Mouse (Mus musculus): ENCODE measurements around the gene Defb26.

Defb26 gene

DNA sequence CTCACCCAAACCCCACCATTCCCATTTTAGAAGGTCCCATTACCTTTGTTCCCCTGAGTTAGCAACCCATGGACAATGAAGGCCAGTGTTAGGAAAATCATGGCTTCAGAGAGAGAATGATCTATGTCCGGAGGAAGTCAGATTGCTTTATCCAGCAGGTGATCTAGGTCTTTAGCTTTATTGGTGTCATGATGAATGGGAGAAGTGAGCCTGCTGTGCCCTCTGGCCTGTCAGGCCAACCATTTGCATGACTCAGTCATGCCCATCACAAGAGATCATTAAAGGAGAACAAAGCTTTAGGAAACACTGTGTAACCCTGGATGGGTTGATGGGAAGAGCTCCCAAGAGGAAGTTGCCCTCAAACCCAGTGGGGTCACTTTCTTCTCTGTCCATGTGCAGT lies at the start of gene Defb26:
Gene Defb26 (minus strand): TSS at position 101 of the 400 bp plus-strand sequence.
- no peak for DNase-seq

DNA sequence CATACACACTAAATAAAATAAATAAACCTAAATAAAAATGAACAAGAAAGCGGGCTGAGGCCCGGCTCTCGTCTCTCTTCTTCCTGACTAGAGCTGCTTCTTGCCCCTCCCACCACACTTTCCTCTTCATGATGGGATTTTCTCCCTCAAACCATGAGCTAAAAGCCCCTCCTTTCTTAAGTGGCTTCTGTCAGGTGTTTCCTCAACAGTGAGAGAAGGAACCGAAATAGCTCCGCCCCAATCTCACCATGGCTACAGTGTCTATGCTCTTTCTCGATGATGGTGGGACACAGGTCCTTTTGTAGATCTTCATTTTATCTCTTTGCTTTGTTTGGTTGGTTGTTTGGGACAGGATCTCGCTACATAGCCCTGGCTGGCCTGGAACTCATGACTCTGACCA lies 45.2 kb upstream of the Defb26 start:
- DNase-seq, result no peak

DNA sequence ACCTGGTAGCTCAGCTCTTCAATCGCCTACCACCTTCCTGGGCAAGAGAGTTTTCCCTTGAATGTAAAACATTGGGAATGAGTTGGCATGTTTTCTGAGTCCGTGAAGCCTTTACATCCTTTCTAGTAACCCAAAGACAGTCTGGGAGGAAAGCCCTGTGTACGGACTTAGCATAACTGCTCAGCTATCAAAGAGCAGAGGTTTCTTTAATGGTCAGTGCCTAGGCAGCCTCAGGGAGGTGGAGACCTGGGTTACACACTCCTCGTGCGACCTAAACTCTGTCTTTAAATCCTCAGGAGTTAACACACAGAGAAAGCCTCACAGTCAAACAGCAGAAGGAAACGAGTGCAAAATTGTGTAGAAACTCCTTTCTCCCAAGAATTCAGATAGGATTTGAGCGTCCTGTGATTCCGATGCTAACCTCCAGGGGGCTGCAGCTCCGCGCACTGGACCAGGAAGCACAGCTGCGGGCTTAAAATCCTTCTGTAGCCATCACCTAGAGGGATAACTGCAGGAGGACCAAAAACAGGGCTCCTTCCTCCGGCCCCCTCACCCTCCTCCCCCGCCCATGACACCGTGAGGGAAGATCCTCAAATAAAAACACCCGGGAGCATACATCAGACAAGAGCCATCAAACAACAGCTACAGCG lies 42.4 kb upstream of the Defb26 start:
- peak; percentile 78 for DNase-seq

DNA sequence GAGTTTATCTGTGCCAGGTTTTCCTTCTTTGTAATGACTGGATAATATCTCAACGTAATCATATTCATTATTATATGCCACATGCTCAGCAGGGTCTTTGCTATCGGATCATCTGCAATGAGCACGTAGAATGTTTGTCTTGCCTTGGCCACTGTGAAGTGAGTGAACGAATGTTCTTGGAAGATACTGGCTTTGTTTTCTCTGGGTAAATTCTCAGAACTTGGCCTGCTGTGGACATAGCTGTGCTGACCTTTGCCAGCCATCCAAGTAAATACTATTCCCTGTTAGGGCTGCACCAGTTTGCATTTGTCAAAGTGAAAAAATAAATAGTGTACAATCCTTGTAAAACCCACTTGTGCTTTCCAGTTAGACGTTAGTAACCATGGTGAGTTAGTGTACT lies 36.6 kb upstream of the Defb26 start:
- DNase-seq, result no peak

DNA sequence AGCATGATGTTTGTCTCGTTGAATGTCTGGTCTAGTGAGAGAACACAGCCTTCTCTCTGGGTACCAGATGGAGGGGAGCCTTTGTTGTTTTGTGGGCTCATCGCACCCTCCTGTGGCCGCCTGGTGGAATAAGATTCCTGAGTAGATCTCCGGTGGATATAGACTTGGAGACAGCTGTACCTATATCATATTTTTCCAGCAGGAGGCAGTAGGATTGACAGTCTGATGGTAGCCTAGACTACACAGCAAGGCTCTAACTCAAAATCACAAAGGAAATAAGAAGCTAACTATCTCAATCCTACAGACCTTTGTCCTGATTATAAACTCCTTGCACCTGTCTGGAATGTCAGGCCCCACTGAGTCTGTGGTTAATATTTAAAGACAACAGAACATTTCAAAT lies 33.2 kb upstream of the Defb26 start:
- DNase-seq, result peak; percentile 58

DNA sequence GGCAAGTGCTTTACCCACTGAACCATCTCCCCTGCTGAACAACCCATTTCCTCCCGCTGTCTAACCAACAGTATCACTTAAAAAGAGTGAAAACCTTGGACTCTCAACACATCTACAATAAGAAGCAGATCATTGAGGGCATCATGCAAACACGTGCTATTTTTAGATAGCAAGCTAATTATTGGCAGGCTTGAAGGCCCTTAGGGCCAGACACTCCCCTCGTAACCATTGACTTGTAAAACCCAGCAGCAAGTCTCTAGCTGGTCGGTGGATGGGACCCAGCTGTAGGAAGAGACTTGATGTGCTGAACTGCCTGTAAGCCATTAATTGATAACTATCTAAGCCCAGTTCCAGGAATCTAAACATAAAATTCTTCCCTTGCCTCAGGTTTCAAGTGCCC lies 32.0 kb upstream of the Defb26 start:
- peak; percentile 43 for DNase-seq

DNA sequence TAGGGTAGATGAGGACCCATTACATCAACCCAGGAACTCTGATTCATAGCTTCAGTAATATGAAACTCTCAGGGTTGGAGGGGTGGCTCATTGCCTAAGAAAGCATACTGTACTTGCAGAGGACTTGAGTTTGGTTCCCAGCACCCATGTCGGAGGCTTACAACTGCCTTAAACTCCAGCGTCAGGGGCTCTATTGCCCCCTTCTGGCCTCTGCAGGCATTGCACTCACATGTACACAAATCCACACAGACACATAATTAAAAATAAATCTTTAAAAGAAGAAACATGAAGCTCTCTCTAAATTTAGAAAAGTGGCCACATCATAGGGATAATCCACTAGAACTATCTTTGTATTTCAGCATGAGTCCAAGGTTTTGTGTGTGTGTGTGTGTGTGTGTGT lies 31.4 kb upstream of the Defb26 start:
- DNase-seq, result no peak

DNA sequence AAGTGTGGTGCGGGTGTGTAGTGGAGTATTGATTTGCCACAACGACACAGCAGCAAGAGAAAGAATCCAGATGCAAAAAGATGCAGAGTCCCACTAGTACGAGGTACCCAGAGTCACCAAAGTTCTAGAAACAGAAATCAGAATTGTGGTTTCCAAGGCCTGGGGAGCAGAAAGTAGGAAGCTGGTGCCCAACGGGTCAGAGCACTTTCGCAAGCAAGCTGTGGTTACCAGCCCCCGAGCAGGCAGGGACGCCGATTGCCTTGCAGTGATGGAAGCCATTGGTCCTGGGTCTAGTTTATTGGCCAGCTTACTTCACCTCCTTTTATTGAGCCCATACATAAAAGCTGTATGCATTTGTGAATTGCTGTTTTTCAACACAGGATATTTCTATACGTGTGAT lies 30.5 kb upstream of the Defb26 start:
- no peak for DNase-seq

DNA sequence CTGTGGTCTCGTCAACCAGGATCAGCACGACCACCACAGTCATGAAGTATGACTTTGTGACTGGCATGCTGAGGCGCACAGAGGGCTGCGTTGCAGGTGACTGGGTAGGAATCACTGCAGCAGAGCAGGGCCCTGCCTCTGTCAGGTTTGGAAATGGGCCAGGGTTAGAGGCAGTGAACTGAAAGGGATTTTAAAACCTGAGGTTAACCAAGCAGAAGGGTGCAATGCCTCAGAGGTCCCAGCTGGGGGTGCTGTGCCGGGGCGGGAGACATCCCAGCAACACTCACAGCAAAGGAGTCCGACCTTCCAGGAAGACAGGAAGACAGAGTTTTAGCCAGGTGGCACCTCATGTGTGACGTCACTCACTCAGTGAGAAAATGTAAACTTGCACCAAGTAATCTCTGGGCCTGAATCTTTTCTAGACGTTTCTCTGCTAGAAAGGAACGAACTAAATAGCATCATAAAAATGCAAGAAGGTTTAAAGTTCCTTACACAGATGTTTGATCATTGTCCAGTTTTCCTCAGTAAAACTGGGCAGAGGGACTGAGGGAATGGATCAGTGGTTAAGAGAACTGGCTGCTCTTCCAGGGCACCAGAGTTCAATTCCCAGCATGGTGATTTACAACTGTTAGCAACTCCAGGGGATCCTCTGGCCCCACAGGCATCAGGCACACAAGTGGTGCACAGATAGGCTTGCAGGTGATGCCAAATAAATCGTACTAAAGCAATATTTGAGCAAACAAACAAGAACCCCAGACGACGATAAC lies 28.6 kb upstream of the Defb26 start, which contains the start of gene Defb29:
Gene Defb29 (minus strand): TSS at position 155 of the 767 bp plus-strand sequence.
- DNase-seq, result peak; percentile 63

DNA sequence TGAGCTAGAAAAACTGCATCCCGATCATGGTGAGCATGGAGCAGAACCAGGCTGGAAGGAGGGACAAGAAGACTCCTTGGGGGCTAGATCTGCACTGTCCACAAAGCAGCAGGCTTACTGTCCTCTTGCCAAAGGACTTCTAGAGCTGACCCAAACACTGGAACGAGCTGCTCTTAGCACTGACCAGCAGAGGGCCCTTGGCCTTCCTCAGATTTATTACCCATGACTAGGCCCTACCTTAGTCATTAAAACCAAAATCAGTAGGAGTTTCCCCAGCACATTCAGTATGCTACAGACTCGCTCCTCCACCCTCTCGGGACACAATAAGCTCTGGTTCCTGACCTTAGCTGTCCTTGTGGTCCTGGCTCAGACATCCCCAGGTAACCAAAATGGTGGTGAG lies 6.5 kb upstream of the Defb26 start, which contains the start of gene Defb28:
Gene Defb28 (plus strand): TSS at position 275 of the 400 bp plus-strand sequence.
- no peak for DNase-seq

DNA sequence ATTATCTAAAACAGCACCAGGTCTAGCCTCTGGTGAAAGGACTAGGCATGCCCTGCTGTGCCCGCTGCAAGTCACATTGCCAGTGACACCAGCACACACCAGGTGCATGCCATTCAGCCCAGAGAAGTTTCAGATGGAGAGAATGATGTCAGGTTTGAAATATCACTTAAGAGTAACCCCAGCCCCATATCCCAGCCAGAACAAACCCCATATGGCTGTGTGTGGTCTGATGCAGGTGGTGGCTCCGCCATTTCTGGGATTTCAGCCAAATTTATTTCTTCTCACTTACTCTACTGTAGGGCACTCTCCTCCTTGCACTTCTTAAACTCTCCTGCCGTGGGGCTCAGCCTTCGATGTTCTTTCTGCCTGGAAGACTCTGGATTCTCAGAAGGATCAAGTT lies 4.6 kb upstream of the Defb26 start:
- no peak for DNase-seq

DNA sequence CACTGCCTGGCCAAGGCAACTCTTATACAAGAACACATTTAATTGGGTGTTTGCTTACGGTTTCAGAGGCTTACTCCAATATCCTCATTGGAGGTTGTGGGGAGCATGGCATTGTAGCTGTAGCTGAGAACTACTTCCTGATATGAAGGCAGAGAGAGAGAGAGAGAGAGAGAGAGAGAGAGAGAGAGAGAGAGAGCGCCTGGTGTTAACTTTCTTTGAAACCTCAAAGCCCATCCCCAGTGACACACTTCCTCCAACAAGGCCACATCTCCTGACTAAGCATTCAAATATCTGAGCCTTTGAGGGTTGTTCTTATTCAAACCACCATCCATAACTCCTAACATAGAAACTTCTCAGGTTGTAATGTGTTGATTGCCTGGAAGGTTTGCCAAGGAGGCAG lies 7.5 kb downstream of the Defb26 start:
- no peak for DNase-seq

DNA sequence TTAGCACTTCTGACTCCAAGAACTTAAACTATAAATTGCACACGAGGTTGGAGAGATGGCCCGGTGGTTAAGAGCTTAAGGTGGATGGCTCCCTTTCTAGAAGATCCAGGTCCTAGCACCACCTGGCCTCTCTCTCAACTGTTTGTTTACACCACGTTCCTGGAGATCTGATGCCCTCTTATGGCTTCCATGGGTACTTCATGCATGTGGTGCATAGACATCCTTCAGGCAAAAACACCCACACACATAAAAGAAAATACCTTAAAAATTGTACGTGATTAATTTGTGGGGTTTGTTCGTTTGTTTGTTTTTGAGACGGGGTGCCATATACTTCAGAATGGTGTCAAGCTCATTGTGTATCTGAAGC lies 10.6 kb downstream of the Defb26 start:
- no peak for DNase-seq

DNA sequence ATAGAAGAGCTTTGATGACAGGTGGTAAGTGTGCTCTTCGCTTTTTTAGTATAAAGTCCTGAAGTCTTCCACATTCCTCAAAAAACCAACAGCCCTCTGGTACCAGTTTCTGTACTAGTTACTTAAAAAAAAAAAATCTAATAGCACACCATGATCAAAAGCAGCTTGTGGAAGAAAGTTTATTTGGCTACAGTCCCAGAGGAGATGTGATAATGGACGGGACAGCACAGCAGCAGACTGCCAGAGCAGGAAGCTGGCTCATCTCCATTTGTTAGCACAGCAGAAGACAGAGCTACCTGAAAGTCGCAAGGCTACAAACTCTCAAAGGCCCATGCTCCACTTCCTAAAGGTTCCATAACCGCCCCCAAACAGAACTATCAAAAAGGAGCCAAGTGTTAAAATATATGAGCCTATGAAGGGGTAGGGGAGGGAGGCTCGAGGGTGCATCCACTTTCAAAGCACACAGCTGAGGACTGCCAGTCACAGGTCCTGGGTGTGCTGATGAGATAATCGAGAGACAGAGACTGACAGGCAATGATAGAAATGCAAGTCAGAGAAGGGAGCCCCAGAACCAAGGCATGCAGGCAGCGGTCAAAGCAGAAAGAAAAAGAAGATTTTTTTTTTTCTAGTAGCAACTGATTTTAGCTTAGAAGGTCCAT lies 11.2 kb downstream of the Defb26 start:
- no peak for DNase-seq

DNA sequence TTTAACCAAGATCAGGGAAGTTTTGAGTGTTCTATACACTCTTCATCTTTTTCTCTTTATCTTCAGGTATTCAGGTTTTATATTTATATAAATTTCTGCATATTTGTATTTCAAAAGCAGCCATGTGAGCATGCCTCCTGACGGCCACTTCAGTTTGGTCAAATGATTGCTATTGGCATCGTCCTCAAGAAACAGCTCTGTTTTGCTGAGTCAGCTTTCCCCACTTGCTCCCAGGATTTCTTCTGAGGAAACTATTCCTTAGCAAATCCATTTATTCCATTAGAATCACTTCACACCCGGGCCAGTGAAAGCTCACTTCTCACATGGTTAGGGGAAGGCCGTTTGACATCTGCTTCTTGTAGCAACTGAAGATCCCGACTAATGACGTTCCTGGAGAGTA lies 13.5 kb downstream of the Defb26 start:
- DNase-seq, result no peak

DNA sequence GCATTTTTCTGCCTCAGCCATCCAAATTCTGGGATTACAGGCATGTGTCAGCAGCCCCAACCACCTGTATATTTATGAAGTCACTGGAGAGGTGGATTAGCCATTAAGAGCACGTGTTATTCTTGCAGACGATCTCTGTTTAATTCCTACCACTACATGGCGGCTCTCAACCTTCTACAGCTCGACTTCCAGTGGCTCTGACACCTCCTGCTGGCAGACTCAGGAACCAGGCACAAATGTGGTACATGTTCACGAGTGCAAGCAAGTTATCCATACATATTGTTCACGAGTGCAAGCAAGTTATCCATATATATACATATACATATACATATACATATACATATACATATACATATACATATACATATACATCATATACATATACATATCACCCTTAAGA lies 18.3 kb downstream of the Defb26 start:
- DNase-seq, result no peak

DNA sequence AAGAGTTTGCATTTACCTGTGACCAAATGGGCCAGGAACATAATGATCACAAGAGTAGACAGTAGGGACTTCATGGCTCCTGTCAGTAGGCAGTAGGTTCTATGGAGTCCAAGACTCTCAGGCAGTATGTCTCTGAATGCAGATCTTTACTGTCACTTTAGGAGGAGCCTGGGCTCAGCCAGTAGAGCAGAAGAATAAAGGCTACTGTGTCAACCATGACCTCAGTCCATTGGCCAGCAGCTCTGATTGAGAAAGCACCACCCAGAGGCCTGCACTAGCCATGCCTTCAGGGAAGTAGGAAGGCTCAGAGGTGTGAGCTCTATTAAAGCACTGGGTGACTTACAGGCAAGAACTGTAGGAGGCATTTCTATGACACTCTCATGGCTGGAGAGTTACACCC lies 21.5 kb downstream of the Defb26 start, which contains the start of gene Defb22:
Gene Defb22 (minus strand): TSS at position 101 of the 400 bp plus-strand sequence.
- DNase-seq, result no peak

DNA sequence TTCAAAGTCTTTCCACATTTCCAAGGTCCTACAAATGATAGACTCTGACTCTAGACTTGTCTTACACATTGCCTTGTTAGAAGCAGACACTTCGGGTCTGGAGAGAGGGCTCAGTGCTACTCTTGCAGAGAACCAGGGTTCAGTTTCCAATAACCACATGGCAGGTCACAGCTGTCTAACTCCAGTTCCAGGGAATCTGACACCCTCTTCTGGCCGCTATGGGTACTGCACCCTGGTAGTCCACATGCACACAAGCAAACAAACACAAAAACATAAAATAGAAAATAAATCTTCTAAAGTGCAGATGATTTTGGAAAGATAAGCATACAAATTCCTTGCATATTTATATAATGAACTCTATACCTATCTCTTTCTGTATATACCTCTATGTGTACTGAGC lies 24.5 kb downstream of the Defb26 start:
- DNase-seq, result no peak

DNA sequence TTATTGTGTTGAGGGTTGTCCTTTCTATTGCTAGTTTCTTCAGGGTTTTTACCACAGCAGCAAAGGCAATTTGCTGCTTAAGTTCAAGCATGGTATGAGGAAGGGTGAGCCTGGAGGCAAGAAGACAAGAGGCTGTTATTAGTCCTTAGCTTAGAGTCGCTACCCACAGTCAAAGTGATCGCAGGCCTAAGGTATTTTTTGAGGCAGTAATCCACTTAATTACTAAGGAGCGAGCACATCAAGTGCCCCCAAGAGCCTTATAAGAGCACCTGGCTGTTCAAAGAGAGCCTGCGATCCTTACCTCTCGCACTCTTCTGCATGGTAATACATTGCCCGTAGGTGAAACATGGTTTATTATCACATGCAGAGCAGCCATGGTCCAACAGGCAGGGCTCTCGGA lies 29.8 kb downstream of the Defb26 start:
- no peak for DNase-seq

DNA sequence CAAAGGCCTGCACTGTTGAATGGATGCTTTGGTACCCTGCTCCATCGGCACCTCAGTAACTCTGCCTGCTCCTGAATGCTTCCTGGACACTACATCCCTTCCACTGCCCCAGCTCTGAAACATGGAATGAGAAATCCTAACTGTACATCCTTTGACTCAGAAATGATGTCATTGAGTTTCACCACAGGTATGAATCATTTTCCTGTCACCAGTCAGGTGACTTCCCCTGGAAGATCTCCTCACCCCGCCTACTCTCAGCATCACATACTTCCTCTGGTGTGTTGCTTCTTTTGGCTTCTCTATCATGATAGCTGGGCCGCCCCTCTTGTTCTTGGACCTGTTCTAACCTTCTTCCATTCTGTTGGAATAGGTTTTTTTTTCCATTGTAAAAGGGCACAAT lies 30.6 kb downstream of the Defb26 start:
- no peak for DNase-seq

DNA sequence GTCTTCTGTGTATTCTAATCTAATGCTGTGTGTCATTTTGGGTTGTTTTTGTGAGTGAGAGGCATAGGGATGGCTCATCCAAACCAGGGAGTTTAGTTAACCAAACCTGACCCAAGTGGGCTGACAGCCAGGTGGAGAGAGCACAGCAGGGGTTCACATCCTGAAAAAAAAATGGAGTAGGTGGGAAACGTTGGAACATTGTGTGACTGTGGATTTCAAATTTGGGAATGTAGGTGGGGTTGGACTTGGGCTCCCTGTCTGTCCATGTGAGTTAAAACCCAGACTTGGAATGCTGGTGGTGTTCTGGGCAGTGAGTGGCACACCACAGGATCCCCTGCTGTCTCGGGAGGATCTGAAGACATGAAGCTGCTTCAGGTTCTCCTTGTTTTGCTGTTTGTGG lies 34.7 kb downstream of the Defb26 start, which contains the start of gene Defb20:
Gene Defb20 (plus strand): TSS at position 301 of the 400 bp plus-strand sequence.
- no peak for DNase-seq

DNA sequence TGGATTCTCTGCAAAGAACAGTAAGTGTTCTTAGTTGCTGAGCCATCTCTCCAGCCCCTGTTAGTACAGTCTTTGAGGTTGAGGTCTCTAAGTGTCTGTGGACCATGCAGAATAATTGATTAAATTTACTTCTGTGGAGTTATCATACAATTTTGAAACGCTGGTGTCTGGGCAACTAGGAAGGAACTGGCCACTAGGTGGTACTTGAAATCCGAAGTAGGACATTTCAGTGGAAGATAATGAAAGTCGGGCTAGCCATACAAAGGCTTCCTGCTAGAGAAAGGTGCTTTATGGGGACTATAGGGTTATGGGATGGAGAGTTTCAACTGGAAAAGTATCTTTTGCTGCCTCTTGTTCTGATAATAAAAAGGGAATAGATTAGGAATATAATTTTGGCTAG lies 39.1 kb downstream of the Defb26 start:
- no peak for DNase-seq

DNA sequence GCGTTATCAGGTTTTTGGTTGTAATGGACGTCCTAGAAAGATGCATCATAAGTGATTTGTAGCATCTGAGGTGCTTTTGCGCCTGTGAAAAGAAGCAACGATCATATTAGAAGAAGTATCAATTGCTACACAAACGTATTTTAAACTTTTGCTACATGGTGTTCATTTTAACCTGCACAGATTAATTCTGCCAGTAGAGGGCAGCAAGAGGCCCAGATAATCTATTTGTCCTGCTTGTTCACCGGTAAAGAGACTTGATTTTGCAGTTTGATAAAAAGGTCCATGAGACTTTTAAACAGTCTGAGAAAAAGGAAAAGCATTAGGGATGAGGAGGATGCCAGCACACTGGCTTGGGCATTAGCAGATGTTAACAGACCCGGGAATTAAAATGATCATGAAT lies 40.5 kb downstream of the Defb26 start:
- peak; percentile 45 for DNase-seq

DNA sequence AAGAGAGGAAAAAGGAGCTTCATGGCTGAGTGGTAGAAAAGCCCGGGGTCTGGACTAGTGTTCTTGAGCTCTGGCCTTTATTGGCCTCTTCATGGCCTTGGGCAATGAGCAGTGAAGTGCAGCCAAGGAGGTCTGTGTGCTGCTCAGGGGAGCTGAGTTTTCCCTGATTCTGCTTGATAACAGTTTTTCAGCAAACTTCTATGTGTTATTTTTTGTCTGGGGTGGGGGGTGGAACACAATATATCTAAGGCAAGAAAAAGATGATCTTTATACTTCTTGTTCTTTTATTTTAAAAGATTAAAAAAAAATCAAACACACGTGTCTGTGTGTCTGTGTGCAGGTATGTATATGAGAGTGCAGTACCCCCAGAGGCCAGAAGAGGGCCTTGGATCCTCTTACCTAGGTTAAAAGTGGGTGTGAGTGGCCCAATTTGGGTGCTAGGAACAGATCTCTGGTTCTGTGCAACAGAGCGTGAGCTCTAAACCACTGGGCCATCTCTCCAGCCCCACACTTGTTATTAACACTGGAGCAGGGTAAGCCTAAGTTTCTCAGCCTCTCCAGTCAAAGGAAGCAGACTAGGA lies 46.8 kb downstream of the Defb26 start, which contains the start of gene Defb23:
Gene Defb23 (minus strand): TSS at position 51 of the 581 bp plus-strand sequence.
- DNase-seq, result no peak

Measured in kidney, adult 18-20 months (tissue).